Mouse (Mus musculus): ENCODE measurements at regions not wholly inside any gene's neighbourhood (a gene's known extent, or its start where the extent isn't known, plus 50 kb on each side); places are given as distances from the start of the nearest gene placed in this dataset.

DNA sequence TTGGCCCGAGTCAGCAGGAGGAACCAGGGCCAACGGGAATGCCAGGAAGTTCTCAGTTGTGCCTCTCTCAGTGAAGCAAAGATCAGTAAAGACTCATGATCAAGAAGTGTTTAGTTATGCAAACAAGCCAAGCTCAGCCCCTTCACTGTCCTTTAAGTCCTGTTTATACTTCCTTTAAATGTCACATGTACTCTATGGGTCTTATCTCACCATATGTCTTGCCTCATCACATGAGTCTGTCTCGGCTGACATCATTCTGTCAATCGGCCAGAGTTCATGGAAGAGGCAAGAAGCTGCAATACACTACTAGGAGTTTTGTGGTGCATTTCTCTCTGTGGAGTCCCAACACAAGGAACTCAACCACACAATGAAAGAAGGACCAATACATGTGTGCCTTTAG lies 71.8 kb downstream of the Scp2d1 start:
- TF ChIP-seq CTCF (IDR thresholded peaks at IDR 0.05) = no peak
- no peak for TF ChIP-seq EP300 (IDR thresholded peaks at IDR 0.05)
